Mouse (Mus musculus): ENCODE measurements around the gene Bnc2. TPM values are rescaled to one million over a fixed set of nuclear protein-coding genes. Genes with fewer than 3 reads are reported as not detected.

The Bnc2 gene
- polyA plus RNA-seq (2017; shearing (Covaris generic)), result not detected

GRCm38 (mm10) chr4:84675171-84675973 is at the start of gene Bnc2:
Gene Bnc2 (minus strand): TSS chr4:84675275.

Other genes with a start within 250 kb of the Bnc2 start
- 0.34 TPM for gene Cntln, start 209.0 kb upstream of the Bnc2 start, polyA plus RNA-seq (2017; shearing (Covaris generic))

All from naive thymus-derived CD4-positive, alpha-beta T cell, adult 5 months (primary cell).